Mouse (Mus musculus) adrenal gland, adult (tissue): Measurements from ENCODE around the gene Pklr.

ENCODE experiments used
- DNase-seq, 2 experiments: peaks; one replicate each; pipeline ENCODE4 v3.0.0; 2022 to 2023; ENCODE audit warnings: low spot score in 1 of 2; ENCODE audit not compliant: inconsistent age in 2 of 2

Gene Pklr

GRCm38 (mm10) chr3:89163123-89163522 lies 27.2 kb downstream of the Pklr start:
- peak; percentile 43 to 52 for DNase-seq

GRCm38 (mm10) chr3:89163643-89164245 lies 27.8 kb downstream of the Pklr start:
- DNase-seq, result no peak

- peak; percentile 96 to 98 for DNase-seq
Measured at GRCm38 (mm10) chr3:89164506-89165267, 28.7 kb downstream of the Pklr start, which contains the start of gene Clk2. Clk2 (plus strand) TSS chr3:89164795.

GRCm38 (mm10) chr3:89165268-89165870 lies 29.4 kb downstream of the Pklr start:
- DNase-seq, result peak in 1 of 2 experiments; percentile 66

- no peak for DNase-seq
Measured at GRCm38 (mm10) chr3:89166945-89167344, 31.0 kb downstream of the Pklr start.

- DNase-seq, result no peak
Measured at GRCm38 (mm10) chr3:89174844-89175243, 38.9 kb downstream of the Pklr start.

GRCm38 (mm10) chr3:89175544-89175943 lies 39.6 kb downstream of the Pklr start:
- no peak for DNase-seq

- peak in 1 of 2 experiments; percentile 50 for DNase-seq
Measured at GRCm38 (mm10) chr3:89176421-89176820, 40.5 kb downstream of the Pklr start.

GRCm38 (mm10) chr3:89177242-89178106 lies 41.5 kb downstream of the Pklr start, which contains the start of gene Scamp3:
Scamp3 (plus strand) TSS chr3:89177473.
- DNase-seq, result peak; percentile 87 to 95

GRCm38 (mm10) chr3:89178107-89178385 lies 42.1 kb downstream of the Pklr start:
- no peak for DNase-seq

GRCm38 (mm10) chr3:89179056-89179455 lies 43.1 kb downstream of the Pklr start:
- no peak for DNase-seq

- DNase-seq, result no peak
Measured at GRCm38 (mm10) chr3:89181749-89182500, 46.0 kb downstream of the Pklr start.

GRCm38 (mm10) chr3:89182531-89183057 lies 46.7 kb downstream of the Pklr start:
- DNase-seq, result no peak

- DNase-seq, result peak; percentile 90 to 96
Measured at GRCm38 (mm10) chr3:89183058-89183958, 47.4 kb downstream of the Pklr start, which contains the start of gene Fam189b. Fam189b (plus strand) TSS chr3:89183143.

- no peak for DNase-seq
Measured at GRCm38 (mm10) chr3:89183959-89184315, 48.0 kb downstream of the Pklr start.

- DNase-seq, result no peak
Measured at GRCm38 (mm10) chr3:89187197-89187596, 51.3 kb downstream of the Pklr start.

GRCm38 (mm10) chr3:89187690-89188477 lies 51.9 kb downstream of the Pklr start:
- DNase-seq, result no peak

GRCm38 (mm10) chr3:89188478-89188875 lies 52.5 kb downstream of the Pklr start:
- no peak for DNase-seq
